Mouse (Mus musculus) layer of hippocampus, postnatal 10 days (tissue): ENCODE results near the gene Casp3. TPM values are rescaled to one million over a fixed set of nuclear protein-coding genes. Genes with fewer than 3 reads are reported as not detected.
"Not testable (repeated sequence)": the region's sequence is repeated elsewhere in the genome, so short reads cannot be mapped to it uniquely, and the experiment has no call there.

Experiments
- DNase-seq, 2 experiments: peaks; one replicate each; pipeline ENCODE4 v3.0.0; 2021; ENCODE audit warnings: low spot score in 2 of 2
- long read RNA-seq: library from polyadenylated mRNA; stranded (forward); transcript quantifications from one replicate; pipeline ENCODE4 v2.0.0, GENCODE M21; 2023
- total RNA-seq, 2 experiments: library from RNA; stranded (reverse); gene quantifications; 2 replicates each; pipeline ENCODE4 v1.2.3; 2021

Gene Casp3
- 10 to 100 TPM; 59.2 to 59.7 TPM for total RNA-seq
- long read RNA-seq, transcript Casp3-204 (7 exons, 2,601 nt), result major isoform, 14 of 74 reads
- long read RNA-seq, partial matches to known transcripts, result 3 of 74 reads
- long read RNA-seq, other reads (novel, unspliced or antisense), result 55 of 74 reads

- DNase-seq, result peak; percentile 92 to 95
Measured at GRCm38 (mm10) chr8:46616879-46617689, at the start of gene Casp3, which contains the start of gene Primpol. Gene Casp3, plus strand, starts transcription at chr8:46617291. Gene Primpol, minus strand, starts transcription at chr8:46617212.

DNA sequence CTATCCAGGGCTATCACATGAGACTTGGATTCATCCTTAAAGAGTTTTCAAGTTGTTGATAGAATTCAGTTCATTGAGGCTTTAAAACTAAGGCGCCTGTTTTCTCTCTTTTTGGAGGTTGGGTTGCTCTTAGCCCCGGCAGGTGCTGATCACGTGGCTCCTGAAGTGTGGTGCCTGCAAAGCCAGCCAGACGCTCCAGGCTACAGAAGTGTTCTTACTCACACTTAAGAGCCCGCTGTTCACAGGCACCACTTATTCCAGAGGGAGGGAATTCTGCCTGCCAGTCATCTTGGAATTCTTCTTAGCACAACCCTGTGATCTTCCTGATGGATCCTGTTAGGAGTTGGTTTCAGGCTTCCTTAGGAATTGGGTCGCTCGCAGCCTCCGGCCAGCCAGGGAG, 49.1 kb upstream of the Casp3 start:
- DNase-seq, result no peak

DNA sequence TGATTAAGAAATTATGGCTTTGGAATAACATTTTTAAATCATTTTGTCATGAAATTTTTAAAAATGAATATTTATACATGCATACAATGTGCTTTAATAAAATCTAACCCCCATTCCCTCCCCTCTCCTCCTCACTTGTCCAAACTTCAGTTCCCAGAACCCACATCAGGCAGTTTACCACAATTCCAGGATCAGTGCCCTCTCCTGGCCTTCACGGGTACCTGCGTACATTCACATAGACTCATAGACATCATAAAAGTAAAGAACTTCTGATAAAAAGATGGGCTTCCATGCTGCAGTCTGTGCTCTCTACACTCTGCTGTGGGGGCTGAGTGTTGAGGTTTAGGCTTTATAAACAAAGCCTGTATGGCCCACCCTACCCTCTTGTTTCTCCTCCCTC, 48.1 kb upstream of the Casp3 start:
- DNase-seq, result no peak

DNA sequence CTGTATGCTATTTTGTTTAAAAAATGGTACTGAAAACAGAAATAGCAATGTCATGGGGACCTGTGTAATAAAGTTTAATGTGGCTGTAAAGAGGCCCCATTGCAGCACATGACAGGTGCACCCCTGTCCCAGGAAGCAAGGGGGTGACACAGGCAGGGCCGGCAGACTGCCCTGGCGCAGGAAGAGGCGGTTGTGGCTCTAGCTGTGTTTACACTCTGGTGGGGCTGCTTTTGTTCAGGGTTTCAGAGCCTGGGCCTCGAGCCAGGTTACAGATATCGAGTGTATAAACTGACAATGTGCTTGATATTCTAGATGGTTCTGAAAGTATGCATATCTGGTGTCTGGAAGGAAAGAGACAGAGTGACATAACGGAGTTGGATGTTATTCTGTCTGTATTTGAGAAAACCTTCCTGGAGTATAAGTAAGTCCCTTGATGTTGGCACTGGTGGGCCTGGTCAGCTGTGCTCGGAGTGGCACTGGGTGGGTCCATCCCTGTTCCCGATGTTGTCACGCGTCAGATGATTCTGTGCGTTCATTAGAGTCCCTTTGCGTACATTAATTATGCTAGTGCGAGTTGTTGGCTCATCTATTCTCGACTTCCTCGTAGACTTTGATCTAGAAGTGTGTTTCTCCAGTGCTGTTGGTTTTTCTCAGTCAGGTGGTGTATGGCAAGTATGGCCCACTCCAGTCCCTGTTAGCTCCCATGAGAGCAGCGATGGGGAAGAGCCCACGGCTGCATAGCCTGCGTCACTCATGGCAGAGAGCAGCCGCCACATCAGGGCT, 47.2 kb upstream of the Casp3 start:
- DNase-seq, result no peak

DNA sequence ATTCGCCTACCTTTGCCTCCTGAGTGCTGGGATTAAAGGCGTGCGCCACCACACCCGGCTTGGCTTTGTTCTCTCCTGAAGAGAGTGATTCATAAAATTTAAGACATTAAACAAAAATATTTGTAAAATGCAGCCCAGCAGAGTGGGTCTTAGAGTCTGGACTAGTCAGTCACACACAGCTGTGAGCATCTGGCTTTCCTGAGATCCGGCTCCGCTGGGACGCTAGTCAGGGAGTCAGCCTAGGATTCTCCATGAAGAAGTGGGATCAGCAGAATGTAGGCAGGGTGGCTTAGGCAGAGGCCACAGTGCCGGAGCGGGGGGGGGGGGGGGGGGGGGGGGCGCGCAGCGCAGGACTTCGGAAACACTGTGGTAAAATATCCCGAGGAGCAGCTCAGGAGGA, 46.4 kb upstream of the Casp3 start:
- DNase-seq, result no peak

DNA sequence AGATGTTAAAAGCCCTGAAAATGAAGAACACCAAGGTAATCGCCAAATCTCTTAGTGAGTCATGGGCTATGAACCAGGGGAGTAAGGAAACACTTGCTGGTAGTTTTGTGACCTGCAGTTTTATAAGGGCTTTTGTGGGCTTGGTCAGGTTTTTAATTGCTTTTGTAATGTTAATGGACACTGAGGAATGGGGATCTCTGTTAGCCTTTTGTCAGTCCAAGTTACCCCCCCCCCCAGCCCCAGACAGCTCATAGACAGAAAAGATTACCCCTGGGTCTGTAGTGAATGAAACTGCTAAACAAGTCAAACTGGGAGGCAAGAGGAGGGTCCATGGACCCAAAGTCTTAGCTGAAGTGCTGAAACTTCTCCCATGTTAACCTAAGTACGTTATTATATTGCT, 43.6 kb upstream of the Casp3 start:
- DNase-seq, result no peak

GRCm38 (mm10) chr8:46573964-46574363, 43.1 kb upstream of the Casp3 start:
- no peak for DNase-seq

DNA sequence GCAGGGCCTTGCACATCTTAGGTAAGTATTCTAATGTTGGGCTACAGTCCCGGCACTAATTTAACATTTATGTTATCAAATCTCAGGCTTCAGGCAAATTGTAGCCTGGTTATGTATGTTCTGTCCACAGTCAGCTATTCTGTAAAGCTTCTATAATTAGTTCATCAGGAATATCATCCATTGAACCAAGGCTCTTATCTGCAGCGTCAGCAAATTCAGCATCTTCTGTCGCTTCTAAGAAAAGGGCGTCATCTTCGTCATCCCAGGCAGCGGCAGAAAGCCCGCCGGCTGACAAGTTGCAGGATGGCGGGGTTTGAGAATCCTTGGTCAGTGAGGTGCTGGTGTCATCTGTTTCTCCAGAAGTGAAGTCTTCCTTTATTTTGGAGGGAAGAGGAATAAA, 38.3 kb upstream of the Casp3 start:
- DNase-seq, result no peak

DNA sequence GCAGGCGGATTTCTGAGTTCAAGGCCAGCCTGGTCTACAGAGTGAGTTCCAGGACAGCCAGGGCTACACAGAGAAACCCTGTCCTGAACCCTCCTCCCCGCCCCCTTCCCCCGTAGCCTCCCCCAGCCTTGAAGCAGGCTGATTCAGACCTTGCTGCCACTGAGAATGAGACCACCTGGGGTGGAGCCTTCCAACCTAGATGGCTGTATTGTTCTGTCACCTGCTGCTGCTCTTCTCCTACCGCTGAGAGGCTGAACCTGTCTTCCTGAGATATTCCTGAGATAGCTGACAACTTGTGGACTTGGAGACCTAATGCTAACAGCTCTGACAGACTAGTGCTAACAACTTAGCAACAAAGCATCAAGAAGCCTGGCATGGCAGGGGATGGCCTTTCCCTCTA, 32.8 kb upstream of the Casp3 start:
- not testable (repeated sequence) for DNase-seq

GRCm38 (mm10) chr8:46585576-46585975, 31.5 kb upstream of the Casp3 start:
- DNase-seq, result no peak

DNA sequence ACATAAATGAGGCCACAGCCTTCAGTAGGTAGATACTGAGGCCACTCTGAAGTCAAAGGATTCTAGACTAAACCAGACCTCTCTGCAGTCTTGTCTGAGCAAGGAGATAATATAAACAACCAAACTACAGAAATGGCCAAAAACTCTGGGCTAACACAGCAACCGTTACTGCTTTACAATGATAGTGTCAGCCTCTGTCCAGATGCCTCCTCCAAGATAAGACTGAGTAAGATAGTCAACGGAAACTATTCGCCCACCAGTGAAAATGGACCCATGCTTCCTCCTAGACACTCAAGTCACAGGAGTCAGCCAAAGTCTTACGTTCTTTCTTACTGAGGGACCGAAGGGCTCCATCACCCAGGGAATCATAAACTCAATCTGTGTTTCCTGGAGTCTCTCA, 29.2 kb upstream of the Casp3 start:
- no peak for DNase-seq

DNA sequence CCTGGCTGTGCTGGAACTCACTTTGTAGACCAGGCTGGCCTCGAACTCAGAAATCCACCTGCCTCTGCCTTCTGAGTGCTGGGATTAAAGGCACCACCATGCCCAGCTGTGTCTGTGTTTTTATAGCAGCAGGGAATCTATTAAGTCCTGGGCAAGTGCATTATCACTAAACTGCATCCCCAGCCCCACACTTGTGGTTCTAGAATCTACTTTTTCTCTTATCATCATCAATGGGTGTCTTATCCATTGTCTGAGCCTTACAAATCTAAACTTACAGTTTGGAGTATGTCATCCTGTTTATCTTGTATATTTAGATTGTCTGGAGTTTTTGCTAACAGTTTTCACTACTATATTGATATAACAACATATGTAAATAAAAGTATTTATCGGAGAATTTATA, 28.4 kb upstream of the Casp3 start:
- DNase-seq, result no peak

DNA sequence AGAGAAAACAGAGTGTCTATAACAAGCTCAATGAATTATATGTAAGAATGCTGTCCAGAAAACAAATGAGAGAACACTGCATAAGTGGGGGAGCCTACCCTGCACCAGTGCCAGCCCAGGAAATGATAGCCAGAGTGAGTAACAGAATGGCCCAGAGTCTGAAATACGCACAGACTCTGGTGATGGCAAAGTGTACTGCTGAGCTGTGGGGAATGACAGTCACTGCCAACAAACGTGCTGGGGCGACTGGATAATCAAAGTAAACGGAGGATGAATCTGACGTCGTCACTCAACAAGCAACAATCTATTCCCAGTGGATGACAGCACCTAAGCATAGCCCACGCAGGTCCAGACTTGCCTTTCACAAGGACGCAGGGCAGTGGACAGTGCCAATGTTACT, 24.0 kb upstream of the Casp3 start:
- DNase-seq, result peak; percentile 26 to 50

DNA sequence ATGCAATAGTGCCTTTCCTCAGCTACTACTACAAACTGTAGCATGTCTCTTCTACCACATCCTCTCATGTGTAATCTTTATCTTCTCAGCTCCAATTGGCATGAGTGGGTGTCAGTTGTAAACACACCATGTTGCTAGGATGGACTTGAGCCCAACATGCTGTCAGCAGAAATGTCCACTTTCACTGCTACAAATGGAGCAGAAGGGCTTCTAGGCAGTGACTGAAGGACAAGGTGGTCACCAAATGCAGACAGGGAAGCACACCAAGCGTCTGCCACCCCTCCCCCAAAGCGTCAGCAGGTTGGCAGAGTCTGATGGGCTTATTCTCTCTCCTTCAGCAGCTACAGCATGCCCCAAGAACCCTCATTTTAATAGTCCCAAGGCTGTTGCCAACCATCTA, 23.3 kb upstream of the Casp3 start:
- peak; percentile 42 to 54 for DNase-seq

DNA sequence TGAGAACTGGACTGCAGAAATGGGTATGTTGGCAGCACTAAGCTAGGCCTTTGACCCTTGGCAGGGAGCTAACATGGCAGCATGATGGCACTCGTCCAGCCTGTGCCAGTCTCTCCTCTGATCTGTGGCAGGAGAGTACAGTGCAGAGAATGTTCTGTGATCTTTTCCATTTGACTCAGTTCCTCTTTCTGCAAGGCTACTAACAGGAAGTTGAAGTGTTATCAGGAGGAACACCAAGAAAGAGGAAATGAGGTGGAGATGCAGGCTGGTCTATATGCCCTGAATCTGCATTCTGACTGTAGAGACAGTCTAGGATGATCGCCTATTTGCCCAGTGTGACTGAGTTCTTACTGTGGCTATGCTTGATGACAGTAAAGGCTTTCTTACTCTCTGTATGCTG, 21.5 kb upstream of the Casp3 start:
- DNase-seq, result peak in 1 of 2 experiments; percentile 13

DNA sequence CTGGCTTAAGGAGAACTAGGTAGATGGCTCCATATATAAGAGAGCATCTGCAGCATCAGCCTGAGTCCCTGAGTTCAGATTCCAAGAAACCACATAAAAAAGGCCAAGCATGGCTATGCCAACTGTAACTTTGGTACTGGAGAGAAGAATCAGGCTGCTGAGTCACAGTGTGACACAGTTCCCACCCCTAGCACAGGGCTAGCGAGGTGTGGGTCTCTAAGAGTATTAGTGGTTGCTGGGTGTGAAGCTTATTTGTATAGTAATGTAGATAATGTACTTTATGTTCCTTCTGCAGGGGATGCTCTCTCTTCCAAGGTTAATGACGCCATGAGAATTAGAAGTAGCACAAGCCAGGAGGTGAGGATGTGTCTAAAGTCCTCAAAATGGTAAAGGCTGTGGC, 20.6 kb upstream of the Casp3 start:
- no peak for DNase-seq

DNA sequence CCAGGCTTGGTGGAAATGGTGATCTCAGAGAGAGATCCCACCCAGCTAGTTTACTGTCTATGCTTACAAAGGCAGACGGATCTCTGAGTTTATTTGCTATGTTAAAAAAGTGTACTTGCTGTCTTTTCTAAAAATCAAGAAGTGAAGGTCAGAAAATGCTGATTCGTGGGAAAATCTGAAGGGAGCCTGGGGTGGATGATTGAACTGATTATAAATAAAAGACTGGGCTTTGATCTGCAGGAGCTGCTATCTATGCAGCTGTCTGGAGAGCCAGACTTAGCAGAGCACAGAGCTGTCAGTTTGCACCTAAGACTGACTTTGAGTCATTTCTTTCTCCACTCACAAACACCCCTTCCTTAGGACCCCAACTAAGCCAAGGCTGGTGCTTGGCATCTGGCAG, 19.7 kb upstream of the Casp3 start:
- DNase-seq, result no peak

- DNase-seq, result no peak
Measured at GRCm38 (mm10) chr8:46598114-46598513, 19.0 kb upstream of the Casp3 start.

- no peak for DNase-seq
Measured at GRCm38 (mm10) chr8:46598753-46599152, 18.3 kb upstream of the Casp3 start.

DNA sequence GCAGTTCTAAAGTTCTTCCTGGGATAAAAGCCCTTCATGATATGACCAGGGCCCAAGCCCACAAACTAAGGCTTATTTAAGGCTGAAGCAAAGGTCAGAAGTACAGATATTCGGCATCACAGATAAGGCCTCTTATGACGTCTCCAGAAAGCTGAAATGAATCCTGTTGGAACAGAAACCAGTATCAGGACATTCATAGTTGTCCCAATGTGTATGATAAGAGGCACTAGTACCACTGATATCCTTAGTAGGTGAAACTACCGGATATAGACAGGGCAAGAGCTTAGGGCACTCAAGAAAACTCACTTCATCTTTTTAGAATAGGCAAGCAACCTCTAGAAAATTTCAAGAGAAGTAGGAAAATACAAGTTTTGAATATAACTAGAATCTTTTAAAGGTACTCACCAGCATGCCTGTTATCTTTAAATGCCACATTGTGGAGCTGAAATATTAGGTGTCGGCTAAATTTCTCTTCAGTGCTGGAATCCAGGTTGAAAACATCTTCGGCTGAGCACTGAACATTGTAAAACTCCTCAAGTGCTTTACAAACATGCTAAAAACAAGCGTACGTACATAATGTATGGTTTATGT, 17.7 kb upstream of the Casp3 start:
- no peak for DNase-seq

- no peak for DNase-seq
Measured at GRCm38 (mm10) chr8:46600959-46601707, 16.0 kb upstream of the Casp3 start.
